Mouse (Mus musculus) heart, postnatal 0 days (tissue): ENCODE measurements around the gene Cabin1.

Experiments
- CTCF ChIP-seq: IDR thresholded peaks from 2 replicates; pipeline ENCODE4 v1.5.1; 2016; ENCODE audit warnings: antibody characterized with exemption, control low read depth, low read depth
- EP300 ChIP-seq: IDR thresholded peaks from 2 replicates; pipeline ENCODE4 v1.6.1; 2016; ENCODE audit warnings: antibody characterized with exemption, low read depth

- no peak for TF ChIP-seq CTCF
- TF ChIP-seq EP300, result no peak
Observed at GRCm38 (mm10) chr10:75686724-75687123, 77.4 kb downstream of the Cabin1 start.
